Mouse (Mus musculus) lung, adult 2 months (tissue): Measurements from ENCODE around the gene Pex11b.

Source experiments
- CTCF ChIP-seq: fragments of 200-500 bp; IDR thresholded peaks from 2 replicates; pipeline ENCODE4 v1.5.1; 2011; ENCODE audit warnings: mild to moderate bottlenecking, low read length, control low read depth; ENCODE audit not compliant: insufficient read depth
- POLR2A ChIP-seq: fragments of 200-500 bp; IDR thresholded peaks from 2 replicates; pipeline ENCODE4 v1.6.1; 2011; ENCODE audit warnings: low read depth, mild to moderate bottlenecking, control low read depth, low read length, borderline replicate concordance; ENCODE audit errors: extremely low read depth

GRCm38 (mm10) chr3:96623201-96623600, 12.0 kb upstream of the Pex11b start:
- no peak for TF ChIP-seq POLR2A
- TF ChIP-seq CTCF, result no peak
